In the genomic region with DNA sequence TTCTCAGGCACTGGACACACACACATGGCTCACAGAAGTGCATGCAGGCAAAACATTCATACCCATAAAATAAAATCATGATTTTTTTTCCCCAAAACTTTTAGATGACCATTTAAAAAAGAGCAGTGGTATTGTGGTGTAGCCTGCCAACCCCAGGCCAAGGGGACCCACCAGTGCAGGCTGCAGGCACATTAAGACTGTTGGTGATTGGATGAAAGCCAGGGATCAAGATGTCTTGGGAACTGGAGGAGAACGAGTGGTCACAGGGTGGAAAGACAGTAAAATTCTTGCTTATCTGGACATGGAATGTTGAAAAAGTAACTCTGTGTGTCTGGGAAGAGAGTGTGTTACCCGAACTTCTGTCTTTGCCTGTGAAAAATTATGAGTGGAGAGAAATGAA, we compare ENCODE assay signal across 12 mouse cellular contexts. TPM values are rescaled to one million over a fixed set of nuclear protein-coding genes. Genes with fewer than 3 reads are reported as not detected.
"Had no signal": no experiment of that assay in that cellular context is flagged by ENCODE, and none has a peak within 500 bp of the region (broad histone marks: within the 10 kb centered on the region; RNA-seq: fewer than 3 reads in every experiment).

No protein-coding gene starts in this region.

- H3K4me3 ChIP-seq: hindbrain, embryonic 15.5 days; liver, embryonic 15.5 days; midbrain, embryonic 13.5 days had no signal

- H3K4me1 ChIP-seq: hindbrain, embryonic 15.5 days; liver, embryonic 15.5 days; midbrain, embryonic 13.5 days had no signal

- H3K27me3 ChIP-seq: hindbrain, embryonic 15.5 days; liver, embryonic 15.5 days; midbrain, embryonic 13.5 days had no signal

- H3K36me3 ChIP-seq: hindbrain, embryonic 15.5 days; liver, embryonic 15.5 days; midbrain, embryonic 13.5 days had no signal

- H3K27ac ChIP-seq: hindbrain, embryonic 15.5 days; liver, embryonic 15.5 days; midbrain, embryonic 13.5 days had no signal

- H3K9ac ChIP-seq: hindbrain, embryonic 15.5 days; liver, embryonic 15.5 days; midbrain, embryonic 13.5 days had no signal

- H3K9me3 ChIP-seq: hindbrain, embryonic 15.5 days; liver, embryonic 15.5 days; midbrain, embryonic 13.5 days had no signal

- ATAC-seq: intestine, embryonic 16.5 days; midbrain, embryonic 13.5 days had no signal

- DNase-seq: left cerebral cortex, postnatal 4 days; lung, adult 2 months; lung, postnatal 36 days; thymus, postnatal 36 days had no signal

- H3K4me2 ChIP-seq: hindbrain, embryonic 15.5 days; liver, embryonic 11.5 days; liver, embryonic 15.5 days; midbrain, embryonic 13.5 days had no signal

RNA-seq across cellular contexts. Expression of a gene that starts 27.9 kb away (rescaled TPM):
- polyA plus RNA-seq: hindbrain, embryonic 15.5 days; intestine, embryonic 16.5 days; limb, embryonic 14.5 days; liver, embryonic 11.5 days; liver, embryonic 15.5 days; lung, adult 2 months; midbrain, embryonic 13.5 days; midbrain, postnatal 0 days; neural tube, embryonic 11.5 days had no signal
